Mouse (Mus musculus): Measurements from ENCODE around the gene Stat3. TPM values are rescaled to one million over a fixed set of nuclear protein-coding genes. Genes with fewer than 3 reads are reported as not detected.

Stat3 gene
- polyA plus RNA-seq, 1 experiment: 102 TPM

DNA sequence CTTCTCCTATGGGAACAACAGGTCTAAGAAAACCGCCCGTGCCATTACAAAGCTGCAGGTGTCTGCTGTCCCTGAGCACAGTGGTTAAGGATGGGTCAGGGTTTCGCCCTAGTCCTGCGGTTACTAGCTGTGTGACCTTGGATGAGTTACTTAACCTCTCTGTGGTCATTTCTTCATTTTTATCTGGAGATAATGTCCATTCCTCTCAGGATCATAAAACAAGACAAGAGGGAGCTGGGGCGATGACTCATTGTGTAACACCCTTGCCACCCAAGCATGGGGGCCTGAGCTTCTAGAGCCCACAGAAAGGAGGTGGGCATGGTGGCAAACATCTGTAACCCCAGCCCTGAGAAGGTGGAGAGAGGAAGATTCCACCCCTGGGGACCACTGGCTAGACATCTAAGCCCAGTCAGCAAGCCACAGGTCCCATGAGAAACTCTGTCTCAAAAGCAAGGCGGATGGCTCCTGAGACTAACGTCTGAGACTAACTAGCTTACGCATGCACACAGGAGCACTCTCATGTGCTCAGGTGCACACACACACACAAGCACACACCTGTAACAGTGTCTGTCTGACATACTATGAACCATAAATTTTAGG, 96.2 kb downstream of the Stat3 start:
- DNase-seq (ENCODE audit: low read depth, low spot score): no peak
- WGBS: 90% methylated on average over 8 of the region's 8 CpGs

DNA sequence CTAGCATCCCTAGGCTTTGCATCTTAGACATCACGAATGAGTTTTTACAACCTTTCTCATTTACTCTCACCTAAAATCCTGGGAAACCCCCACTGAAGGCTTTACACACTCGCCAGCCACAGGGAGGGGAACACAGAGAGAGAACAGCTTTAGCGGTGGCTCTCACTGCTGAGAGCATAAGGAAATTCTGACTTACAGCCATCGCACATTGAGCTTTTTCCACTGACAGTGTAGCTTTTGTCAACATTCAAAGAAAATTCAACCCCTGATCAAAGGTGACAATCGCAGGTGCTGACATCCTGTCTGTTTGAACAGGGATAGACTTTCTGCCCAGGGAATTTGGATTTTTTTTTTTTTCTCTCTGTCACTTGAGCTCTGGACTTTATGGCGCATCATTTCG, 97.3 kb downstream of the Stat3 start:
- no peak for DNase-seq (ENCODE audit: low read depth, low spot score)
- 41% methylated on average over 7 of the region's 7 CpGs for WGBS

DNA sequence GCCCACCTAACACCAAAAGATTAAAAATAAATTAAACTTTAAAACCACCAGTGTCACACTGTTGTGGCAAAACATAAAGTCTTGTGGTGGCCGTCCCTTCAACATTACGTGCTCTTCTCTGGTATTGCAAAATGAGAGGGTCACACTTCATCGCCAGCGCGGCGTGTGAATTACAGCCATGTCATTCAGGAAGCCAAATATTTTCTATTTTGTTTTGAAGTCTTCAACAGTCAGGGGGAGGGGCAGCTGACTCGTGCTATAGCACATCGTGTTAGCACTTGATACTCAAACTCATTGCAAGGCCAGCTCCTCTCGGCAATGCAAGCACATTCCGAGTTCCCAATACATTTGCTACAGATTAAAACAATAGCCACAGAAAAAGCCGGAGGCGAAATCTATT, 98.5 kb downstream of the Stat3 start:
- WGBS: 69% methylated on average over 12 of the region's 12 CpGs
- no peak for DNase-seq (ENCODE audit: low read depth, low spot score)

DNA sequence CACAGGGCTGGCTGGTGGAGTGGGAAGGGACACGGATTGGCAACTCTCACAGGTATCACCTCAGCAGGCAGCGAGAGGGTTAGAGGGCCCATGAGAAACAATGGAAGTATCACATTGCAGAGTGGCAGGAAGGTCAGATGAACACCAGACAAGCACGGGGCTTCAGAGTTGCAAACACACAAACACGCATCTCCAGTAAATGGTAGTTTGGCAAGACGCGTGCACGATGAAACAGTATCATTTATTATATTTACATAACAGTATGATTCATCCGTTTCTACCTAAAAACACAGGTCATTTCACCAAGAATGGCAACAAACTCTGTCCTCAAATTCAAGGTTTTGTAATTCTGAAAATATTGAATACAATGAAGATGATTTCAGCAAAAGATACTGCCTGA, 99.8 kb downstream of the Stat3 start:
- 19% methylated on average over 8 of the region's 8 CpGs for WGBS
- no peak for DNase-seq (ENCODE audit: low read depth, low spot score)

DNA sequence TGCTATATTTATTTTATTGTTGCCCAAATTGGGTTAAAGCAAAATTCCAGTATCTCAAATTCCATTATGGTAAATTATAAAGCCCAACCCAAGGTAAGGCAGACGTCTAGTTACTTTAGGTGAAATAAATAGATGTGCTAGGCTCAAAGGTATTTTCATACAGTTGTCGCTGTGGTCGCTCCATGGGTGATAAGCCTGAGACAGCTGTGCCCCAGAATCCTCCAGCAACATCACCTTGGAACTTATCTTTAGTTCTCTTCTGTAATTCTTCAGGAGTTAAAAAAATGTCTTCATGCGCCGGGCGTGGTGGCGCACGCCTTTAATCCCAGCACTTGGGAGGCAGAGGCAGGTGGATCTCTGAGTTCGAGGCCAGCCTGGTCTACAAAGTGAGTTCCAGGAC, 100.4 kb downstream of the Stat3 start:
- DNase-seq (ENCODE audit: low read depth, low spot score): no peak
- 93% methylated on average over 9 of the region's 9 CpGs for WGBS

DNA sequence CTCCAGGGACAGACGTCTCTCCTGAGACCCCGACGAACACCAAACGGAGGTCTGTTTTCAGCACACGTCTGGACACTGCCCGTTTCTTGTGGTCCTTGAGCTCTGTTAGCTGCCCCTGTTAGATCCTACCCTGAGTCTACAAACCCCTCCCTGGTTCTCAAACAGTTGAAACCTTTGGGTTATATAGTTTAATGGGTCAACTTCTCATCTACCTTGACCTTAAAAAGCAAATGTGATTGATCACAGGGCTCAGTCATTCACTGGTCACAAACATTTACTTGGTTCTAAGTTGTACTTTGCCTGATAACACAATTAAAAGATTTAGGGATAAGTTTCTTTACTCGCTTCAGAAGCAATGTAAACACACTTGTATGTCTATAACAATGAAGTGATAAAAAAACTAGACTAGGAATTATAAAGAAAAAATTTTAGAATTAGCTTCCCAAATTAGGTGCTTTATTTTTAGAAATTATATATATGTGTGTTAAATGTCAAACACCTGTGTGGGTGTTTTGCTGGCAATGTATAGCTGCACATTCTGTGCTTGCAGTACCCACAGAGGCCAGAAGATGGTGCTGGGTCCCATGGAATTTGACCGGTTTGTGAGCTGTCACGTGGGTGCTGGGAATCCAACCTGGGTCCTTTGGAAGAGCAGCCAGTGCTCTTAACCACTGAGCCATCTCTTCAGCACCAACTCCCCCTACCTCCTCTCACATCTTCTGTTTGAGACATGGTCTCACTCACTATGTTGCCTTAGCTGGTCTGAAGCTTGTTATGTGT, 102.2 kb downstream of the Stat3 start:
- 72% methylated on average over 9 of the region's 9 CpGs for WGBS
- DNase-seq (ENCODE audit: low read depth, low spot score): no peak

Other genes with a start within 250 kb of the Stat3 start
- 0.14 and 0.59 TPM in 2 replicates for gene Zfp385c, start 247.1 kb downstream of the Stat3 start, polyA plus RNA-seq (2012; rRNA removed)
- 6.2 and 11.5 TPM in 2 replicates for gene Dhx58, start 235.3 kb downstream of the Stat3 start, polyA plus RNA-seq (2012; rRNA removed)
- 23.5 and 26.7 TPM in 2 replicates for gene Kat2a, start 227.1 kb downstream of the Stat3 start, polyA plus RNA-seq (2012; rRNA removed)
- gene Hspb9, start 225.7 kb downstream of the Stat3 start, polyA plus RNA-seq (2012; rRNA removed): not detected in 2 replicates
- 255 and 309 TPM in 2 replicates for gene Rab5c, start 201.3 kb downstream of the Stat3 start, polyA plus RNA-seq (2012; rRNA removed)
- gene Kcnh4, start 179.6 kb downstream of the Stat3 start, polyA plus RNA-seq (2012; rRNA removed): 0.06 and 0.08 TPM in 2 replicates
- not detected in 2 replicates for gene Hcrt, start 176.6 kb downstream of the Stat3 start, polyA plus RNA-seq (2012; rRNA removed)
- gene Ghdc, start 168.6 kb downstream of the Stat3 start, polyA plus RNA-seq (2012; rRNA removed): 8.5 and 9.8 TPM in 2 replicates
- gene Stat5b, start 88.8 kb downstream of the Stat3 start, polyA plus RNA-seq (2012; rRNA removed): 9.5 and 14.2 TPM in 2 replicates
- gene Stat5a, start 80.2 kb downstream of the Stat3 start, polyA plus RNA-seq (2012; rRNA removed): 6.4 and 8.3 TPM in 2 replicates
- 33.4 and 36.4 TPM in 2 replicates for gene Cavin1, start 31.3 kb upstream of the Stat3 start, polyA plus RNA-seq (2012; rRNA removed)
- gene Atp6v0a1, start 69.9 kb upstream of the Stat3 start, polyA plus RNA-seq (2012; rRNA removed): 48.4 and 73.0 TPM in 2 replicates
- gene Naglu, start 130.5 kb upstream of the Stat3 start, polyA plus RNA-seq (2012; rRNA removed): 12.9 and 13.6 TPM in 2 replicates
- gene Hsd17b1, start 138.9 kb upstream of the Stat3 start, polyA plus RNA-seq (2012; rRNA removed): 0.26 and 0.29 TPM in 2 replicates
- gene Coasy, start 143.0 kb upstream of the Stat3 start, polyA plus RNA-seq (2012; rRNA removed): 38.1 and 46.5 TPM in 2 replicates
- 144 and 164 TPM in 2 replicates for gene Mlx, start 147.7 kb upstream of the Stat3 start, polyA plus RNA-seq (2012; rRNA removed)
- gene Psmc3ip, start 155.9 kb upstream of the Stat3 start, polyA plus RNA-seq (2012; rRNA removed): 1.3 and 1.7 TPM in 2 replicates
- 53.7 and 67.9 TPM in 2 replicates for gene Retreg3, start 180.4 kb upstream of the Stat3 start, polyA plus RNA-seq (2012; rRNA removed)
- gene Tubg1, start 180.4 kb upstream of the Stat3 start, polyA plus RNA-seq (2012; rRNA removed): 14.4 and 17.8 TPM in 2 replicates
- 1.8 and 2.3 TPM in 2 replicates for gene Tubg2, start 216.4 kb upstream of the Stat3 start, polyA plus RNA-seq (2012; rRNA removed)
- gene Cntnap1, start 231.0 kb upstream of the Stat3 start, polyA plus RNA-seq (2012; rRNA removed): 2.4 and 2.6 TPM in 2 replicates
- 22.9 and 31.4 TPM in 2 replicates for gene Plekhh3, start 231.8 kb upstream of the Stat3 start, polyA plus RNA-seq (2012; rRNA removed)
- gene Ccr10, start 235.9 kb upstream of the Stat3 start, polyA plus RNA-seq (2012; rRNA removed): 9.2 and 16.9 TPM in 2 replicates

Measured in large intestine, adult 2 months (tissue).